Mouse (Mus musculus) embryonic fibroblast, embryonic 13.5 days (primary cell): ENCODE measurements around the gene Ntmt1. TPM values are rescaled to one million over a fixed set of nuclear protein-coding genes. Genes with fewer than 3 reads are reported as not detected.
A peak's percentile ranks its signal among the peaks of the same experiment; 100 is the strongest.

Experiments used
- H3K27ac ChIP-seq: 2 replicates; pipeline ENCODE4 v1.5.1; 2012; ENCODE audit warnings: low read length, control low read depth, inconsistent platforms; ENCODE audit not compliant: insufficient read depth
- H3K4me1 ChIP-seq: 2 replicates; pipeline ENCODE4 v1.6.1; 2011; ENCODE audit warnings: low read length; ENCODE audit not compliant: control insufficient read depth, insufficient read depth
- H3K4me3 ChIP-seq: 2 replicates; pipeline ENCODE4 v1.5.1; 2011; ENCODE audit warnings: mild to moderate bottlenecking, control low read depth, low read length; ENCODE audit not compliant: insufficient read depth
- CTCF ChIP-seq: IDR thresholded peaks from 2 replicates; pipeline ENCODE4 v1.5.1; 2011; ENCODE audit warnings: mild to moderate bottlenecking, control low read depth, low read length, moderate library complexity, borderline replicate concordance; ENCODE audit not compliant: insufficient read depth
- POLR2A ChIP-seq: IDR thresholded peaks from 2 replicates; pipeline ENCODE4 v1.6.1; 2011; ENCODE audit warnings: low read depth, mild to moderate bottlenecking, control low read depth, low read length, moderate library complexity
- polyA plus RNA-seq: library from polyadenylated mRNA; stranded (reverse); fragments of >200 nt; gene quantifications from 2 replicates; pipeline ENCODE4 v1.2.4, GENCODE M21; 2011; ENCODE audit warnings: low read depth; ENCODE audit not compliant: missing spikeins, insufficient read length

The Ntmt1 gene
- polyA plus RNA-seq, 1 experiment = 25.6 TPM

DNA sequence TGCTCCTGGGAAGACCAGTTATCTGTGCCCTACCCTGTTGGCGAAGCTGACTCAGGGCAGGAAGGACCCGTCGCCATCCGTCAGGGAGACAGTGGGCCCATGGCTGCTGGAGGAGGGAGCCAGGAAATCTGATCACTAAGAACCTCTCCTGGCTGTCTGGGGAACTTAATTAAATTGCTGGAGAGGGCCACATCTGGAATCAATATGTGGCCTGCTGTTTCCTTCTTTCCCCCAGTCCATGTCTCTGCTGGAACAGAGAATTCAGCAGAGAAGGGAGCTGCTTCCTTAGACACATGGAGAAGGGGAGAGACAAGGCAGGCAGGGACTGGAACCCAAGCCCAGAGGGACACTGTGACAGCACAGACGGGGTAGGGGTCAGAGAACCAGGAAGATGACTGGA is 26.0 kb downstream of the Ntmt1 start:
- H3K4me3 ChIP-seq = no peak overlapping the region
- peak overlapping the region; percentile 81 for H3K27ac ChIP-seq
- TF ChIP-seq POLR2A (no peak), CTCF (no peak)
- peaks cover 11% of the 10 kb centered on the region; the same call in 1 of the 2 replicates for H3K4me1 ChIP-seq

GRCm38 (mm10) chr2:30834373-30835022 is 26.9 kb downstream of the Ntmt1 start, which contains the start of gene Prrx2:
Gene Prrx2 (plus strand): TSS chr2:30834972.
- peak within 1 kb of the TSS; percentile 81 for H3K27ac ChIP-seq
- H3K4me3 ChIP-seq = no peak within 1 kb of the TSS
- no peak for TF ChIP-seq POLR2A
- peaks cover 11% of the 10 kb centered on the region; the same call in 1 of the 2 replicates for H3K4me1 ChIP-seq

- Histone ChIP-seq H3K27ac (peak overlapping the region; percentile 80), H3K4me1 (peaks cover 11% of the 10 kb centered on the region; the same call in 1 of the 2 replicates), H3K4me3 (no peak overlapping the region)
- no peak for TF ChIP-seq POLR2A
- no peak for TF ChIP-seq CTCF
Observed at GRCm38 (mm10) chr2:30836238-30836990, 28.8 kb downstream of the Ntmt1 start.

DNA sequence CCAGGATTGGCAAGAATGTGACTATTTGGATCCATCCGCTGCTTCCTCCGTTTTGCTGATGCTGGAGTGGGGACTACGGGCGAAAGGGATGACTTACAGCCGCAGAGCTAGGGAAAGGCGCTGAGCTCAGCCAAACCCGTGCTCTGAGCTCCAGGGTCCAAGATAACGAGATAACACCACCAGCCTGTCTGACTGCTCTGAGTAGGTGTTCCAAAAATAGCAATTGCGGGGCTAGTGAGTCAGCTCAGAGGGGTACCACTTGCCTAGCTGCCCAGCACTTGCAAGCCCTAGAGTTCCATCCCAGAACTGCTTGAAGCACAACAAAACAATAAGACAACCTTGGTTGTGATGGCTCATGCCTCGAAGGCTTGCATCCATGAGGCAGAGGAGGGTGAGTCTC is 35.0 kb downstream of the Ntmt1 start:
- TF ChIP-seq POLR2A (no peak), CTCF (no peak)
- no peak overlapping the region for H3K27ac ChIP-seq
- H3K4me1 ChIP-seq = peaks cover 5% of the 10 kb centered on the region; the same call in 1 of the 2 replicates
- no peak overlapping the region for H3K4me3 ChIP-seq

- TF ChIP-seq POLR2A = peak; percentile 75
- TF ChIP-seq CTCF = no peak
- peaks cover 9% of the 10 kb centered on the region; the same call in 1 of the 2 replicates for H3K4me1 ChIP-seq
Observed at GRCm38 (mm10) chr2:30845152-30846070, 37.8 kb downstream of the Ntmt1 start.

DNA sequence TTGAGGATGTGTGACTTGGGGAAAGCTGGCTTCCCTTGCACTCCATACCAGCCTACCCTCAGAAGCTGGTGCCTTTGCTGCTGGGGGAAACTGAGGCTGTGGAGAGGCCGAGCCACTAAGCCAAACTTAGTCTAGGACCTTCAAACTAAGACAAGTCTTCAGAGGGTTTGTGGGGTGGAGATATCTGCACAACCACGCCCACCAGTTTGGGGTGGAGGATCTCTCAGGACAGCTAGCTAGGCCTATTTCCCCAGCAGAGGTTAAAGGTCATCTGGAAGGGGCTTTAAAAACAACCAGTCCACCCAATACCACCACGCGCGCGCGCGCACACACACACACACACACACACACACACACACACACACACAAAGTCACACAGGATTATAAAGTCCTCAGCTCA is 38.6 kb downstream of the Ntmt1 start:
- Histone ChIP-seq H3K27ac (peak overlapping the region; percentile 20), H3K4me3 (peak overlapping the region; percentile 74), H3K4me1 (peaks cover 11% of the 10 kb centered on the region; the same call in 1 of the 2 replicates)
- TF ChIP-seq POLR2A = peak; percentile 66; the same call in 1 of the 2 replicates
- TF ChIP-seq CTCF = no peak

More at GRCm38 (mm10) chr2:30845152-30846070, 37.8 kb downstream of the Ntmt1 start:
- peak overlapping the region; percentile 20 for H3K27ac ChIP-seq
- H3K4me3 ChIP-seq = peak overlapping the region; percentile 74

DNA sequence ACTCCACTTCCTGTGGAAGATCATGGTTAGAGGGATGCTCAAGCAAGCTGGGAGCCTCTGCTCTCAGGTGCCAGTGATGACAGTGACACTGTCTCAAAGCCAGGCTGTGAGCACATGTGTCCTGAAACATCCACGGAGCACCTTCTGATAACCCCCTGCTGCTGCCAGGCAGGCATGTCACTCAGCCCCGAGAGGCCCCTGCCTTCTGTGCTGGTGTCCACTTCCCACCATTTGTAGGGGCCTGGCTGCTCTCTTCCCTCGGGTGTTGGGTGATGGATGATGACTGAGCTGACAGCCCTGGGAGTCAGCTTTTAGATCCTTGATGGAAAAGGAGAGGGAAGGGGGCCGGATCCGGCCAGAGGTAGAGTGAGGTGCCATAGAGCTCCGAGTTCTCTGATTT is 39.1 kb downstream of the Ntmt1 start:
- TF ChIP-seq POLR2A (no peak; the same call in 1 of the 2 replicates), CTCF (no peak)
- Histone ChIP-seq H3K4me3 (peak overlapping the region; percentile 74), H3K27ac (peak overlapping the region; percentile 91), H3K4me1 (peaks cover 13% of the 10 kb centered on the region; the same call in 1 of the 2 replicates)

- no peak overlapping the region for H3K4me3 ChIP-seq
- H3K27ac ChIP-seq = peak overlapping the region; percentile 91
- TF ChIP-seq CTCF = no peak
- no peak; the same call in 1 of the 2 replicates for TF ChIP-seq POLR2A
- peaks cover 11% of the 10 kb centered on the region for H3K4me1 ChIP-seq
Observed at GRCm38 (mm10) chr2:30848184-30848583, 40.6 kb downstream of the Ntmt1 start.

- no peak overlapping the region for H3K4me3 ChIP-seq
- TF ChIP-seq CTCF (no peak), POLR2A (no peak)
- no peak overlapping the region for H3K27ac ChIP-seq
- peaks cover 13% of the 10 kb centered on the region for H3K4me1 ChIP-seq
Observed at GRCm38 (mm10) chr2:30850581-30850980, 43.0 kb downstream of the Ntmt1 start.
